Mouse (Mus musculus) midbrain, embryonic 13.5 days (tissue): ENCODE data around the gene Ccdc63. TPM values are rescaled to one million over a fixed set of nuclear protein-coding genes. Genes with fewer than 3 reads are reported as not detected.

Experiments
- ATAC-seq: fragments of 200-750 bp; cut with Nextera tagmentation; 2 replicates; pipeline ENCODE4 v1.8.0; 2017; ENCODE audit warnings: mild to moderate bottlenecking, moderate TSS enrichment, moderate library complexity
- H3K27ac ChIP-seq: fragments of 300-500 bp; sonication (generic); 2 replicates; pipeline ENCODE4 v1.5.1; 2015; ENCODE audit warnings: inconsistent platforms, mild to moderate bottlenecking, moderate library complexity
- H3K27me3 ChIP-seq: fragments of 300-500 bp; sonication (generic); 2 replicates; pipeline ENCODE4 v1.6.1; 2015; ENCODE audit warnings: mild to moderate bottlenecking, inconsistent platforms
- H3K36me3 ChIP-seq: fragments of 300-500 bp; sonication (generic); 2 replicates; pipeline ENCODE4 v1.6.1; 2015; ENCODE audit warnings: mild to moderate bottlenecking, inconsistent platforms
- H3K4me1 ChIP-seq: fragments of 300-500 bp; sonication (generic); replicated peaks from 2 replicates; pipeline ENCODE4 v1.6.1; 2015; ENCODE audit warnings: inconsistent platforms
- H3K4me2 ChIP-seq: fragments of 300-500 bp; sonication (generic); replicated peaks from 2 replicates; pipeline ENCODE4 v1.6.1; 2015; ENCODE audit warnings: moderate library complexity, mild to moderate bottlenecking, inconsistent platforms
- H3K4me3 ChIP-seq: fragments of 300-500 bp; sonication (generic); replicated peaks from 2 replicates; pipeline ENCODE4 v1.5.1; 2015; ENCODE audit warnings: mild to moderate bottlenecking, inconsistent platforms
- H3K9ac ChIP-seq: fragments of 300-500 bp; sonication (generic); replicated peaks from 2 replicates; pipeline ENCODE4 v1.6.1; 2015; ENCODE audit warnings: mild to moderate bottlenecking, inconsistent platforms
- H3K9me3 ChIP-seq: fragments of 300-500 bp; sonication (generic); 2 replicates; pipeline ENCODE4 v1.6.1; 2016; ENCODE audit warnings: mild to moderate bottlenecking, inconsistent platforms
- WGBS: fragments of 180-500 bp; shearing (Covaris S2); methylation state at CpG from one replicate; pipeline ENCODE4 v1.1.7; 2015; 5-methylcytosine and 5-hydroxymethylcytosine counted together
- polyA plus RNA-seq: library from polyadenylated mRNA; unstranded; fragments of >200 nt; fragmentation: Nextera tagmentation; extraction: Ambion mirVana; gene quantifications from 2 replicates; pipeline ENCODE4 v1.2.1, GENCODE M21; 2015

Ccdc63 gene
- polyA plus RNA-seq, 1 experiment from 2014 or later, result not detected

- H3K4me2 ChIP-seq, result no peak overlapping the region
- H3K9ac ChIP-seq, result no peak overlapping the region
- no peaks in the 10 kb centered on the region for H3K4me1 ChIP-seq
- H3K9me3 ChIP-seq, result no peaks in the 10 kb centered on the region
- H3K27ac ChIP-seq, result no peak overlapping the region
- no peaks in the 10 kb centered on the region for H3K36me3 ChIP-seq
- WGBS, result 73% methylated on average over 4 of the region's 4 CpGs
- H3K4me3 ChIP-seq, result no peak overlapping the region
- no peak for ATAC-seq
- H3K27me3 ChIP-seq, result no peaks in the 10 kb centered on the region
Observed at GRCm38 (mm10) chr5:122071997-122072396, 68.6 kb downstream of the Ccdc63 start.

GRCm38 (mm10) chr5:122070963-122071800 is 69.4 kb downstream of the Ccdc63 start:
- Histone ChIP-seq H3K4me1 (no peaks in the 10 kb centered on the region), H3K9ac (no peak overlapping the region), H3K4me3 (no peak overlapping the region), H3K36me3 (no peaks in the 10 kb centered on the region), H3K4me2 (no peak overlapping the region), H3K27me3 (no peaks in the 10 kb centered on the region), H3K27ac (no peak overlapping the region), H3K9me3 (no peaks in the 10 kb centered on the region)
- no peak for ATAC-seq
- 88% methylated on average over 16 of the region's 16 CpGs for WGBS

GRCm38 (mm10) chr5:122068563-122068962 is 72.1 kb downstream of the Ccdc63 start:
- 74% methylated on average over 13 of the region's 13 CpGs for WGBS
- Histone ChIP-seq H3K27me3 (no peaks in the 10 kb centered on the region), H3K9ac (no peak overlapping the region), H3K4me3 (no peak overlapping the region), H3K4me1 (no peaks in the 10 kb centered on the region), H3K27ac (no peak overlapping the region), H3K36me3 (no peaks in the 10 kb centered on the region), H3K4me2 (no peak overlapping the region), H3K9me3 (no peaks in the 10 kb centered on the region)
- ATAC-seq, result no peak

GRCm38 (mm10) chr5:122063204-122063933 is 77.3 kb downstream of the Ccdc63 start:
- Histone ChIP-seq H3K4me3 (no peak overlapping the region), H3K9me3 (no peaks in the 10 kb centered on the region), H3K36me3 (no peaks in the 10 kb centered on the region), H3K9ac (no peak overlapping the region), H3K27me3 (no peaks in the 10 kb centered on the region), H3K4me1 (peaks cover 16% of the 10 kb centered on the region), H3K27ac (no peak overlapping the region), H3K4me2 (no peak overlapping the region)
- no peak for ATAC-seq
- WGBS, result 76% methylated on average over 25 of the region's 25 CpGs

- Histone ChIP-seq H3K4me1 (peaks cover 16% of the 10 kb centered on the region), H3K4me2 (peak overlapping the region; percentile 9), H3K4me3 (no peak overlapping the region), H3K9ac (0 out of 2 replicates have a peak overlapping the region, but pooled peaks have one; percentile 14), H3K9me3 (peaks cover 3% of the 10 kb centered on the region), H3K27ac (no peak overlapping the region), H3K36me3 (no peaks in the 10 kb centered on the region), H3K27me3 (no peaks in the 10 kb centered on the region)
- whole genome bisulfite sequencing, result 36% methylated on average over 12 of the region's 12 CpGs
- ATAC-seq, result no peak
Observed at GRCm38 (mm10) chr5:122062479-122062878, 78.1 kb downstream of the Ccdc63 start.

GRCm38 (mm10) chr5:122060767-122061333 is 79.8 kb downstream of the Ccdc63 start:
- ATAC-seq, result no peak
- Histone ChIP-seq H3K27ac (no peak overlapping the region), H3K27me3 (no peaks in the 10 kb centered on the region), H3K4me1 (peaks cover 16% of the 10 kb centered on the region), H3K9me3 (peaks cover 7% of the 10 kb centered on the region), H3K36me3 (no peaks in the 10 kb centered on the region), H3K4me2 (peak overlapping the region; percentile 19; the same call in 1 of the 2 replicates), H3K4me3 (no peak overlapping the region), H3K9ac (no peak overlapping the region)
- 33% methylated on average over 8 of the region's 12 CpGs for WGBS

- Histone ChIP-seq H3K4me2 (peak overlapping the region; percentile 46), H3K4me1 (peaks cover 24% of the 10 kb centered on the region), H3K27ac (no peak overlapping the region), H3K36me3 (no peaks in the 10 kb centered on the region), H3K27me3 (no peaks in the 10 kb centered on the region), H3K9ac (peak overlapping the region; percentile 16), H3K9me3 (peaks cover 7% of the 10 kb centered on the region), H3K4me3 (peak overlapping the region; percentile 5; the same call in 1 of the 2 replicates)
- WGBS, result 28% methylated on average over 39 of the region's 39 CpGs
- ATAC-seq, result peak; percentile 46
Observed at GRCm38 (mm10) chr5:122059060-122060017, 81.3 kb downstream of the Ccdc63 start.

Other genes with a start within 250 kb of the Ccdc63 start
- 22.7 and 23.8 TPM in 2 replicates for gene Cux2, start 90.7 kb downstream of the Ccdc63 start, polyA plus RNA-seq
- 0.93 and 1.6 TPM in 2 replicates for gene Myl2, start 39.9 kb downstream of the Ccdc63 start, polyA plus RNA-seq
- 235 and 262 TPM in 2 replicates for gene Ppp1cc, start 17.5 kb upstream of the Ccdc63 start, polyA plus RNA-seq
- gene Hvcn1, start 66.0 kb upstream of the Ccdc63 start, polyA plus RNA-seq, result 4.0 and 4.1 TPM in 2 replicates
- 6.2 and 6.4 TPM in 2 replicates for gene Tctn1, start 123.6 kb upstream of the Ccdc63 start, polyA plus RNA-seq
- 8.0 and 9.1 TPM in 2 replicates for gene Pptc7, start 143.5 kb upstream of the Ccdc63 start, polyA plus RNA-seq
- gene Rad9b, start 213.4 kb upstream of the Ccdc63 start, polyA plus RNA-seq, result 21.8 and 22.6 TPM in 2 replicates
- gene Vps29, start 213.5 kb upstream of the Ccdc63 start, polyA plus RNA-seq, result 260 and 269 TPM in 2 replicates
- gene Gpn3, start 231.1 kb upstream of the Ccdc63 start, polyA plus RNA-seq, result 50.8 and 51.8 TPM in 2 replicates
- 128 and 135 TPM in 2 replicates for gene Fam216a, start 231.5 kb upstream of the Ccdc63 start, polyA plus RNA-seq